Mouse (Mus musculus): ENCODE results near the gene Gtf2a2. TPM values are rescaled to one million over a fixed set of nuclear protein-coding genes. Genes with fewer than 3 reads are reported as not detected.
"Not testable (repeated sequence)": the region's sequence is repeated elsewhere in the genome, so short reads cannot be mapped to it uniquely, and the experiment has no call there.

Gtf2a2 gene
- total RNA-seq, 2 experiments from 2014 or later: 50.3 to 62.8 TPM

GRCm38 (mm10) chr9:70011537-70012407 lies 578 bp upstream of the Gtf2a2 start:
- intact Hi-C loops (cut with DNase I): no loop called here
- no peak for DNase-seq (ENCODE audit: low spot score in 2 of 2)

- intact Hi-C loops (cut with DNase I): no loop called here
- no peak for DNase-seq (ENCODE audit: low spot score in 2 of 2)
Observed at GRCm38 (mm10) chr9:70015632-70016031, 3.3 kb downstream of the Gtf2a2 start.

GRCm38 (mm10) chr9:70018879-70019278 lies 6.5 kb downstream of the Gtf2a2 start:
- intact Hi-C loops (cut with DNase I): no loop called here
- DNase-seq (ENCODE audit: low spot score in 2 of 2): no peak

GRCm38 (mm10) chr9:70021610-70022009 lies 9.3 kb downstream of the Gtf2a2 start:
- no peak for DNase-seq (ENCODE audit: low spot score in 2 of 2)
- intact Hi-C loops (cut with DNase I): loop anchor here (5.0 to 10.0 kb wide), 2 partner anchors 61 to 373 kb away; no protein-coding TSS in a partner anchor

GRCm38 (mm10) chr9:70022083-70022482 lies 9.7 kb downstream of the Gtf2a2 start:
- intact Hi-C loops (cut with DNase I): loop anchor here (5.0 to 10.0 kb wide), 2 partner anchors 60 to 373 kb away; no protein-coding TSS in a partner anchor
- DNase-seq (ENCODE audit: low spot score in 2 of 2): no peak

GRCm38 (mm10) chr9:70023615-70024014 lies 11.3 kb downstream of the Gtf2a2 start:
- DNase-seq (ENCODE audit: low spot score in 2 of 2): not testable (repeated sequence)

GRCm38 (mm10) chr9:70024648-70025047 lies 12.3 kb downstream of the Gtf2a2 start:
- intact Hi-C loops (cut with DNase I): loop anchor here (5.0 to 10.0 kb wide), 2 partner anchors 58 to 370 kb away; no protein-coding TSS in a partner anchor
- no peak for DNase-seq (ENCODE audit: low spot score in 2 of 2)

More at GRCm38 (mm10) chr9:70023615-70024014, 11.3 kb downstream of the Gtf2a2 start:
- intact Hi-C loops (cut with DNase I): loop anchor here (5.0 to 10.0 kb wide), 2 partner anchors 59 to 371 kb away; no protein-coding TSS in a partner anchor

GRCm38 (mm10) chr9:70025365-70026012 lies 13.1 kb downstream of the Gtf2a2 start:
- DNase-seq (ENCODE audit: low spot score in 2 of 2): no peak
- intact Hi-C loops (cut with DNase I): loop anchor here (10.0 kb wide), 1 partner anchor 369 kb away; no protein-coding TSS in a partner anchor

- intact Hi-C loops (cut with DNase I): loop anchor here (5.0 kb wide), 1 partner anchor 45 kb away; no protein-coding TSS in a partner anchor
- DNase-seq (ENCODE audit: low spot score in 2 of 2): no peak
Observed at GRCm38 (mm10) chr9:70032167-70032566, 19.8 kb downstream of the Gtf2a2 start.

- DNase-seq (ENCODE audit: low spot score in 2 of 2): no peak
- intact Hi-C loops (cut with DNase I): loop anchor here (5.0 kb wide), 1 partner anchor 44 kb away; no protein-coding TSS in a partner anchor
Observed at GRCm38 (mm10) chr9:70033056-70033455, 20.7 kb downstream of the Gtf2a2 start.

- intact Hi-C loops (cut with DNase I): loop anchor here (5.0 kb wide), 1 partner anchor 43 kb away; no protein-coding TSS in a partner anchor
- DNase-seq (ENCODE audit: low spot score in 2 of 2): no peak
Observed at GRCm38 (mm10) chr9:70034702-70035101, 22.4 kb downstream of the Gtf2a2 start.

- intact Hi-C loops (cut with DNase I): no loop called here
- DNase-seq (ENCODE audit: low spot score in 2 of 2): no peak
Observed at GRCm38 (mm10) chr9:70036646-70037045, 24.3 kb downstream of the Gtf2a2 start.

GRCm38 (mm10) chr9:70037988-70038387 lies 25.6 kb downstream of the Gtf2a2 start, which contains the start of gene Gcnt3:
Gene Gcnt3, minus strand, starts transcription at chr9:70038088.
- no peak for DNase-seq (ENCODE audit: low spot score in 2 of 2)
- intact Hi-C loops (cut with DNase I): no loop called here

- DNase-seq (ENCODE audit: low spot score in 2 of 2): no peak
- intact Hi-C loops (cut with DNase I): no loop called here
Observed at GRCm38 (mm10) chr9:70039597-70040385, 27.4 kb downstream of the Gtf2a2 start.

- intact Hi-C loops (cut with DNase I): no loop called here
- no peak for DNase-seq (ENCODE audit: low spot score in 2 of 2)
Observed at GRCm38 (mm10) chr9:70040570-70040969, 28.2 kb downstream of the Gtf2a2 start.

- intact Hi-C loops (cut with DNase I): no loop called here
- DNase-seq (ENCODE audit: low spot score in 2 of 2): no peak
Observed at GRCm38 (mm10) chr9:70042137-70042536, 29.8 kb downstream of the Gtf2a2 start.

- intact Hi-C loops (cut with DNase I): no loop called here
- no peak for DNase-seq (ENCODE audit: low spot score in 2 of 2)
Observed at GRCm38 (mm10) chr9:70042935-70043334, 30.6 kb downstream of the Gtf2a2 start.

GRCm38 (mm10) chr9:70044865-70045264 lies 32.5 kb downstream of the Gtf2a2 start:
- DNase-seq (ENCODE audit: low spot score in 2 of 2): no peak
- intact Hi-C loops (cut with DNase I): no loop called here

- DNase-seq (ENCODE audit: low spot score in 2 of 2): no peak
- intact Hi-C loops (cut with DNase I): no loop called here
Observed at GRCm38 (mm10) chr9:70046255-70046654, 33.9 kb downstream of the Gtf2a2 start.
